7 mouse cellular contexts compared by ENCODE assay signal in the genomic region with DNA sequence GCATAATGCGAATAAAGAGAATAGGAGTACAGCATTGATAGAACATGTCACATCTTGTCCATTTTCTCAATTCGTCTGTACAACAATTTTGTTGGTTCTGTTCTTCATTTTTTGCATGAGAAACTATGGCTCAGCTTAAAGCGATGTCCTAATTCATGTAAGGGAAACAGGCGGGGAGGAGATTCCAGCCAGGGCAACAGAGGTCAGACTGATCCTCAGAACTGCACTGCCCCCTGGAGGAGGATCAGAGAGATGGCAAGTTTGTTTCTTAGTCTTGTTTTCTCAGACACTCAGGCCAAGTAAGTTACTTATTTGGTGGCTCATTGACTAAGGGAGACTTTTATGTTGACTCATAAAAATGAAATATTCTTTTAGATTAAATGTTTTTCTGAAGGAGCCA.
A peak's percentile ranks its signal among the peaks of the same experiment; 100 is the strongest.
DNase-seq lines count a peak whose midpoint lies in the region; ATAC-seq and TF ChIP-seq lines count a peak whose summit lies in the region.

No protein-coding gene starts in this region.

- CTCF ChIA-PET in Patski (lab: Charles Lee), result interaction anchor here (0.6 to 2.3 kb wide), 6 partner anchors 10 to 500 kb away, joined by 3 to 11 read pairs (median 4); no protein-coding TSS in a partner anchor

- no peak overlapping the region for H3K4me3 ChIP-seq in liver, adult 2 months (ENCODE audit: insufficient read depth, low read depth, low read length)
- no peak overlapping the region for H3K4me3 ChIP-seq in liver, embryonic 11.5 days (ENCODE audit: low read depth, low read length)
- H3K4me3 ChIP-seq in liver, embryonic 14.5 days (ENCODE audit: insufficient read depth in 1 of 2, low read depth in 2 of 2, low read length in 2 of 2), result no peak overlapping the region
- H3K4me3 ChIP-seq in forebrain, embryonic 13.5 days, result no peak overlapping the region

- H3K79me2 ChIP-seq in liver, adult 2 months (ENCODE audit: control insufficient read depth, insufficient read depth, low read length), result no peaks in the 10 kb centered on the region

- no peaks in the 10 kb centered on the region for H3K27me3 ChIP-seq in liver, adult 2 months (ENCODE audit: control insufficient read depth, insufficient read depth, low read length)
- H3K27me3 ChIP-seq in liver, embryonic 11.5 days (replicated peaks; ENCODE audit: control insufficient read depth, insufficient read depth, low read length), result no peaks in the 10 kb centered on the region
- no peaks in the 10 kb centered on the region for H3K27me3 ChIP-seq in Patski
- no peaks in the 10 kb centered on the region for H3K27me3 ChIP-seq in liver, embryonic 14.5 days (ENCODE audit: control insufficient read depth, insufficient read depth, low read length)
- no peaks in the 10 kb centered on the region for H3K27me3 ChIP-seq in forebrain, embryonic 13.5 days

- H3K27ac ChIP-seq in liver, adult 2 months (replicated peaks; ENCODE audit: insufficient read depth, low read depth, low read length), result no peak overlapping the region
- H3K27ac ChIP-seq in liver, embryonic 11.5 days (ENCODE audit: low read depth, low read length), result no peak overlapping the region
- no peak overlapping the region for H3K27ac ChIP-seq in liver, embryonic 14.5 days
- no peak overlapping the region for H3K27ac ChIP-seq in forebrain, embryonic 13.5 days

- in situ Hi-C loops in Patski (cut with MboI; ENCODE audit: low pct_unique_long_range_greater_than_20kb), result no loop called here

- no peaks in the 10 kb centered on the region for H3K36me3 ChIP-seq in liver, adult 2 months (ENCODE audit: control insufficient read depth, insufficient read depth, low read length)
- H3K36me3 ChIP-seq in liver, embryonic 11.5 days (ENCODE audit: control insufficient read depth, insufficient read depth, low read length), result no peaks in the 10 kb centered on the region
- H3K36me3 ChIP-seq in liver, embryonic 14.5 days (replicated peaks; ENCODE audit: control insufficient read depth, insufficient read depth, low read depth), result no peaks in the 10 kb centered on the region
- no peaks in the 10 kb centered on the region for H3K36me3 ChIP-seq in forebrain, embryonic 13.5 days (ENCODE audit: poor library complexity, severe bottlenecking)

- H3K4me2 ChIP-seq in liver, embryonic 11.5 days, result no peak overlapping the region
- no peak overlapping the region for H3K4me2 ChIP-seq in liver, embryonic 14.5 days (ENCODE audit: low read depth)
- no peak overlapping the region for H3K4me2 ChIP-seq in forebrain, embryonic 13.5 days

- no peaks in the 10 kb centered on the region for H3K9me3 ChIP-seq in liver, embryonic 11.5 days (ENCODE audit: control insufficient read depth, low read length)
- no peaks in the 10 kb centered on the region for H3K9me3 ChIP-seq in liver, embryonic 14.5 days (ENCODE audit: control insufficient read depth, low read length)
- H3K9me3 ChIP-seq in forebrain, embryonic 13.5 days (replicated peaks), result no peaks in the 10 kb centered on the region

- 48% methylated on average over 4 of the region's 4 CpGs for WGBS in liver, adult 2 months
- 50% methylated on average over 4 of the region's 4 CpGs for WGBS in liver, embryonic 11.5 days
- 39% methylated on average over 4 of the region's 4 CpGs for WGBS in liver, embryonic 14.5 days (ENCODE audit: insufficient replicate concordance)
- WGBS in forebrain, embryonic 13.5 days, result 46% methylated on average over 4 of the region's 4 CpGs

- peak; percentile 80 for TF ChIP-seq CTCF in liver, adult 2 months (IDR thresholded peaks at IDR 0.05; ENCODE audit: low read depth, low read length)
- peak; percentile 89 for TF ChIP-seq CTCF in Patski (IDR thresholded peaks at IDR 0.05)
- peak; percentile 68 for TF ChIP-seq CTCF in liver, embryonic 14.5 days (IDR thresholded peaks at IDR 0.05; ENCODE audit: low read depth)

- no peak for ATAC-seq in liver, embryonic 11.5 days (replicated peaks; ENCODE audit: low FRiP score)
- ATAC-seq in Patski, result peak; percentile 53
- ATAC-seq in liver, embryonic 14.5 days (ENCODE audit: insufficient read depth), result no peak
- no peak for ATAC-seq in forebrain, embryonic 13.5 days

- H3K4me1 ChIP-seq in liver, adult 2 months (ENCODE audit: control insufficient read depth, insufficient read depth, low read length), result peaks cover 1% of the 10 kb centered on the region; the same call in 1 of the 2 replicates
- 0 out of 2 replicates have a peak, but pooled peaks cover 3% of the 10 kb centered on the region for H3K4me1 ChIP-seq in liver, embryonic 11.5 days (replicated peaks; ENCODE audit: control insufficient read depth, insufficient read depth, low read length)
- no peaks in the 10 kb centered on the region for H3K4me1 ChIP-seq in liver, embryonic 14.5 days (replicated peaks; ENCODE audit: control insufficient read depth in 2 of 2, insufficient read depth in 2 of 2, low read length in 1 of 2)
- H3K4me1 ChIP-seq in forebrain, embryonic 13.5 days, result 0 out of 2 replicates have a peak, but pooled peaks cover 4% of the 10 kb centered on the region

- no peak for TF ChIP-seq POLR2A in liver, adult 2 months (IDR thresholded peaks at IDR 0.05; ENCODE audit: extremely low read depth, insufficient read depth, low read length)

- peak; percentile 53 for DNase-seq in liver, adult 2 months (ENCODE audit: extremely low read depth, low read depth, low spot score)
- DNase-seq in liver, embryonic 11.5 days (ENCODE audit: low spot score), result no peak
- DNase-seq in Patski (ENCODE audit: low read depth, low spot score), result no peak
- DNase-seq in embryo, embryonic 9.5 days (ENCODE audit: extremely low spot score), result peak; percentile 47
- no peak for DNase-seq in liver, embryonic 14.5 days (ENCODE audit: low read depth in 3 of 3, low spot score in 3 of 3)
- DNase-seq in thymus, postnatal 25 days, result peak; percentile 38

- no peak overlapping the region for H3K9ac ChIP-seq in liver, adult 2 months (ENCODE audit: low read depth, low read length)
- no peak overlapping the region for H3K9ac ChIP-seq in liver, embryonic 11.5 days (ENCODE audit: low read depth, low read length)
- no peak overlapping the region for H3K9ac ChIP-seq in liver, embryonic 14.5 days (replicated peaks)
- H3K9ac ChIP-seq in forebrain, embryonic 13.5 days, result no peak overlapping the region

- POLR2A ChIA-PET in Patski (lab: Charles Lee), result interaction anchor here (0.6 kb wide), 1 partner anchor 12 kb away, joined by 4 read pairs; no protein-coding TSS in a partner anchor

- TF ChIP-seq EP300 in liver, embryonic 14.5 days (IDR thresholded peaks at IDR 0.05; ENCODE audit: low read depth), result no peak

Comparison
In these comparisons a context has a peak if more than half of its experiments do, and no peak if none do; other contexts are left out.
1. DNase-seq: peak in liver, adult 2 months (single experiment), embryo, embryonic 9.5 days (single experiment) and thymus, postnatal 25 days (single experiment); none in liver, embryonic 11.5 days (single experiment), Patski (single experiment) and liver, embryonic 14.5 days (0 of 3).
2. Peak in every context shown above with its lines, with median percentiles within 50 percentile points of each other: CTCF ChIP-seq.